Mouse (Mus musculus): ENCODE data around the gene Rbx1.

DNA sequence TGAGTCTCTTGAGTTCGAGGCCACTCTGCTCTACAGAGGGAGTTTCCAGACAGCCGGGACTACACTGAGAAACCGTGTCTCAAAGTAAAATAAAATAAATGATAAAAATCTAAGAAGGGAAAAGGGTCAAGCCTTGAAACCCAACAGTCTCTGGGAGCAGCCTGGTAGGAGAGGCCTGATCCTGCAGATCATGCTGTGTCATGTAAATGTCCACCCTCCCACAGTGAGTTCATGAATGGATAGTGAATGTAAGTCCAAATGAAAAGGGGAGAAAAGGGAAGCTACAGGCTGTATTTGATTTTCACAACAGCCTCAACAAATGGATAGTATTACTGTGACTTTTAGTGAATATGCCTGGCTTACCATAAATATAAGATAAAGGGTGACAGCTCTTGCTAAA lies 40.8 kb upstream of the Rbx1 start:
- TF ChIP-seq POLR2A (IDR thresholded peaks at IDR 0.05; ENCODE audit: insufficient read depth, low read length) (no peak), CTCF (IDR thresholded peaks at IDR 0.05; ENCODE audit: low read depth, low read length) (no peak), EP300 (IDR thresholded peaks at IDR 0.05; ENCODE audit: insufficient read depth, low read depth, low read length) (no peak)

Data from ES-Bruce4 (cell line).